ENCODE assay signal across 8 mouse cellular contexts in the genomic region with DNA sequence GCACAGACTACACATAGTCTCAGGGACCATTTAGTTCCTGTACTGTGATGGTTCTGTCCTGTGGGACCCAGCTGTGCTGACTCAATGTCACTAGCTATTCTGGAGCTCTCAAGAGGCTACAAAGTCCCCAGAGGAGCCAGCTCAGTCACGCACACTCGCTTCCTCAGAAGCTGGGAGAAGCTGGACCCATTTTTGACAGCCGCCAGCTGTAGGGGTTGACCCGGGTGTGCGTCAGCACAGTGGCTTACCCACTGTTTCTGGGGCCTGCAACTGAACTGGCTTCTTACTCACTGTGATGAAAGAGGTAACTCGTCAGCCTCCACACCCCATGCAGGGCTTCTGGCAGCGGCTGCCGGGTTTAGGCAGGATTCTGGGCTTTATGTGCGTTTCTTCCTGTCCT.
DNase-seq lines count a peak whose midpoint lies in the region; ATAC-seq lines count a peak whose summit lies in the region.

No protein-coding gene starts in this region.

- no peak for ATAC-seq in inflammation-experienced regulatory T-cells, adult 6 months
- ATAC-seq in megakaryocyte, adult 5-6 weeks (ENCODE audit: poor library complexity, severe bottlenecking) = no peak

- DNase-seq in gastrocnemius, postnatal 25 days = peak; percentile 13
- no peak for DNase-seq in gastrocnemius, postnatal 10 days
- peak; percentile 52 for DNase-seq in brain, adult 2 months (ENCODE audit: low read depth, low spot score)
- DNase-seq in kidney, adult 18-20 months = peak; percentile 39
- DNase-seq in lung, postnatal 36 days = peak; percentile 84
- no peak for DNase-seq in MN1 (ENCODE audit: low spot score)

Comparison
In these comparisons a context has a peak if more than half of its experiments do, and no peak if none do; other contexts are left out.
1. DNase-seq: peak in gastrocnemius, postnatal 25 days (single experiment), brain, adult 2 months (single experiment), kidney, adult 18-20 months (single experiment) and lung, postnatal 36 days (single experiment); none in gastrocnemius, postnatal 10 days (single experiment) and MN1 (single experiment).